Mouse (Mus musculus) small intestine, adult 2 months (tissue): ENCODE data around the gene Slc35e2.

Experiments used
- CTCF ChIP-seq: fragments of 200-500 bp; IDR thresholded peaks from 2 replicates; pipeline ENCODE4 v1.5.1; 2012; ENCODE audit warnings: low read depth, mild to moderate bottlenecking, control low read depth, inconsistent platforms, low read length, moderate library complexity, mixed read lengths; ENCODE audit not compliant: insufficient replicate concordance, insufficient read length; ENCODE audit errors: extremely low read depth
- POLR2A ChIP-seq: fragments of 200-500 bp; IDR thresholded peaks from 2 replicates; pipeline ENCODE4 v1.6.1; 2012; ENCODE audit warnings: low read depth, mild to moderate bottlenecking, control low read depth, inconsistent platforms, low read length, moderate library complexity

DNA sequence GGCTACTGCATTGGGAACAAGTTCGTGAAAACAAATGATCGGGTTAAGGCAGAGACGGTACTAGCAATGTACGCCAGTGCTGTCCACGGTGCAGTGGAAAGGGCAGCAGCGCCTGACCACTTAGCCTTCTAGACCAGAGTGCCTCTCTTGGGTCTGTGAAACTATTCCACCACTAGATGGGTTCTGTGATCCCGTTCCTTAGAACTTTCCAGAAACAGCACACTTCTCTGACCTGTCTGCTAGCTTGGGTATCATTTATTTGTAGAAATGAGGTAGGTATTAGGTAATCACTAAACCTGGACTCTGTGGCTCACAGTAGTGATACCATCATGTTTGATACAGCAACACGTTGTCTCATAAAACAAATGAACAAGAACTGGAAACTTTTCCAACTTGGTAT, 34.7 kb upstream of the Slc35e2 start:
- TF ChIP-seq CTCF (no peak), POLR2A (no peak)
